Mouse (Mus musculus): ENCODE results near the gene Cldn3. TPM values are rescaled to one million over a fixed set of nuclear protein-coding genes. Genes with fewer than 3 reads are reported as not detected.
A peak's percentile ranks its signal among the peaks of the same experiment; 100 is the strongest.

Cldn3 gene
- polyA plus RNA-seq, 1 experiment from 2014 or later = 4.7 TPM

GRCm38 (mm10) chr5:135015497-135015896 is 29.5 kb downstream of the Cldn3 start:
- WGBS (ENCODE audit: insufficient replicate concordance) = 15% methylated on average over 7 of the region's 7 CpGs
- no peak; the same call in 1 of the 2 replicates for ATAC-seq (ENCODE audit: low read depth)
- no peak overlapping the region for H3K9ac ChIP-seq (ENCODE audit: low read depth, low read length)

GRCm38 (mm10) chr5:135016224-135016759 is 30.3 kb downstream of the Cldn3 start:
- no peak overlapping the region for H3K9ac ChIP-seq (ENCODE audit: low read depth, low read length)
- 39% methylated on average over 4 of the region's 4 CpGs for WGBS (ENCODE audit: insufficient replicate concordance)
- no peaks in the 10 kb centered on the region for H3K9me3 ChIP-seq (replicated peaks; ENCODE audit: control insufficient read depth, low read length)
- no peak overlapping the region for H3K4me3 ChIP-seq (ENCODE audit: low read depth, low read length)
- no peak overlapping the region for H3K27ac ChIP-seq (ENCODE audit: low read length)
- H3K36me3 ChIP-seq (ENCODE audit: control insufficient read depth, insufficient read depth) = no peaks in the 10 kb centered on the region
- no peaks in the 10 kb centered on the region for H3K27me3 ChIP-seq (ENCODE audit: control insufficient read depth, insufficient read depth, low read depth, low read length)
- no peak overlapping the region for H3K4me2 ChIP-seq (ENCODE audit: low read depth, low read length)
- no peak for ATAC-seq (ENCODE audit: low read depth)
- H3K4me1 ChIP-seq (ENCODE audit: control insufficient read depth, low read depth, low read length) = peaks cover 11% of the 10 kb centered on the region

More at GRCm38 (mm10) chr5:135015497-135015896, 29.5 kb downstream of the Cldn3 start:
- no peaks in the 10 kb centered on the region for H3K36me3 ChIP-seq (ENCODE audit: control insufficient read depth, insufficient read depth)
- H3K4me2 ChIP-seq (ENCODE audit: low read depth, low read length) = no peak overlapping the region
- H3K4me1 ChIP-seq (ENCODE audit: control insufficient read depth, low read depth, low read length) = peaks cover 16% of the 10 kb centered on the region
- no peaks in the 10 kb centered on the region for H3K27me3 ChIP-seq (ENCODE audit: control insufficient read depth, insufficient read depth, low read depth, low read length)
- no peaks in the 10 kb centered on the region for H3K9me3 ChIP-seq (replicated peaks; ENCODE audit: control insufficient read depth, low read length)
- H3K4me3 ChIP-seq (ENCODE audit: low read depth, low read length) = no peak overlapping the region
- no peak overlapping the region for H3K27ac ChIP-seq (ENCODE audit: low read length)

- H3K9ac ChIP-seq (ENCODE audit: low read depth, low read length) = no peak overlapping the region
- no peak overlapping the region for H3K27ac ChIP-seq (ENCODE audit: low read length)
- 77% methylated on average over 6 of the region's 6 CpGs for WGBS (ENCODE audit: insufficient replicate concordance)
- no peak overlapping the region for H3K4me2 ChIP-seq (ENCODE audit: low read depth, low read length)
- H3K9me3 ChIP-seq (replicated peaks; ENCODE audit: control insufficient read depth, low read length) = no peaks in the 10 kb centered on the region
- no peaks in the 10 kb centered on the region for H3K36me3 ChIP-seq (ENCODE audit: control insufficient read depth, insufficient read depth)
- H3K4me3 ChIP-seq (ENCODE audit: low read depth, low read length) = no peak overlapping the region
- no peak for ATAC-seq (ENCODE audit: low read depth)
- peaks cover 12% of the 10 kb centered on the region for H3K4me1 ChIP-seq (ENCODE audit: control insufficient read depth, low read depth, low read length)
- peaks cover 26% of the 10 kb centered on the region for H3K27me3 ChIP-seq (ENCODE audit: control insufficient read depth, insufficient read depth, low read depth, low read length)
Observed at GRCm38 (mm10) chr5:135021814-135022213, 35.8 kb downstream of the Cldn3 start.

- Histone ChIP-seq H3K9ac (ENCODE audit: low read depth, low read length) (peak within 1 kb of the TSS; percentile 51; the same call in 1 of the 2 replicates), H3K9me3 (replicated peaks; ENCODE audit: control insufficient read depth, low read length) (no peaks in the 10 kb centered on the region), H3K27me3 (ENCODE audit: control insufficient read depth, insufficient read depth, low read depth, low read length) (peaks cover 26% of the 10 kb centered on the region), H3K27ac (ENCODE audit: low read length) (no peak within 1 kb of the TSS), H3K4me2 (ENCODE audit: low read depth, low read length) (peak within 1 kb of the TSS; percentile 91), H3K4me3 (ENCODE audit: low read depth, low read length) (peak within 1 kb of the TSS; percentile 60), H3K4me1 (ENCODE audit: control insufficient read depth, low read depth, low read length) (peaks cover 12% of the 10 kb centered on the region), H3K36me3 (ENCODE audit: control insufficient read depth, insufficient read depth) (no peaks in the 10 kb centered on the region)
- under 1% methylated on average over 61 of the region's 61 CpGs for WGBS (ENCODE audit: insufficient replicate concordance)
- ATAC-seq (ENCODE audit: low read depth) = peak; percentile 81
Observed at GRCm38 (mm10) chr5:135023344-135024173, 37.5 kb downstream of the Cldn3 start, which contains the start of gene Stx1a. TSS of gene Stx1a (plus strand) at chr5:135023482.

- WGBS (ENCODE audit: insufficient replicate concordance) = 13% methylated on average over 11 of the region's 11 CpGs
- Histone ChIP-seq H3K9ac (ENCODE audit: low read depth, low read length) (no peak overlapping the region), H3K27ac (ENCODE audit: low read length) (no peak overlapping the region), H3K4me1 (ENCODE audit: control insufficient read depth, low read depth, low read length) (peaks cover 12% of the 10 kb centered on the region), H3K9me3 (replicated peaks; ENCODE audit: control insufficient read depth, low read length) (no peaks in the 10 kb centered on the region), H3K27me3 (ENCODE audit: control insufficient read depth, insufficient read depth, low read depth, low read length) (peaks cover 26% of the 10 kb centered on the region), H3K36me3 (ENCODE audit: control insufficient read depth, insufficient read depth) (no peaks in the 10 kb centered on the region), H3K4me3 (ENCODE audit: low read depth, low read length) (no peak overlapping the region), H3K4me2 (ENCODE audit: low read depth, low read length) (no peak overlapping the region)
- no peak for ATAC-seq (ENCODE audit: low read depth)
Observed at GRCm38 (mm10) chr5:135024665-135025224, 38.7 kb downstream of the Cldn3 start.

- Histone ChIP-seq H3K9me3 (replicated peaks; ENCODE audit: control insufficient read depth, low read length) (no peaks in the 10 kb centered on the region), H3K27ac (ENCODE audit: low read length) (no peak overlapping the region), H3K4me3 (ENCODE audit: low read depth, low read length) (no peak overlapping the region), H3K4me1 (ENCODE audit: control insufficient read depth, low read depth, low read length) (peaks cover 12% of the 10 kb centered on the region), H3K36me3 (ENCODE audit: control insufficient read depth, insufficient read depth) (no peaks in the 10 kb centered on the region), H3K9ac (ENCODE audit: low read depth, low read length) (no peak overlapping the region), H3K4me2 (ENCODE audit: low read depth, low read length) (no peak overlapping the region), H3K27me3 (ENCODE audit: control insufficient read depth, insufficient read depth, low read depth, low read length) (peaks cover 26% of the 10 kb centered on the region)
- 15% methylated on average over 7 of the region's 7 CpGs for WGBS (ENCODE audit: insufficient replicate concordance)
- no peak for ATAC-seq (ENCODE audit: low read depth)
Observed at GRCm38 (mm10) chr5:135025899-135026298, 39.9 kb downstream of the Cldn3 start.

GRCm38 (mm10) chr5:135029007-135029854 is 43.2 kb downstream of the Cldn3 start:
- ATAC-seq (ENCODE audit: low read depth) = peak; percentile 36; the same call in 1 of the 2 replicates
- Histone ChIP-seq H3K27me3 (ENCODE audit: control insufficient read depth, insufficient read depth, low read depth, low read length) (peaks cover 18% of the 10 kb centered on the region), H3K4me3 (ENCODE audit: low read depth, low read length) (no peak overlapping the region), H3K4me1 (ENCODE audit: control insufficient read depth, low read depth, low read length) (peaks cover 4% of the 10 kb centered on the region), H3K36me3 (ENCODE audit: control insufficient read depth, insufficient read depth) (no peaks in the 10 kb centered on the region), H3K9ac (ENCODE audit: low read depth, low read length) (no peak overlapping the region), H3K27ac (ENCODE audit: low read length) (peak overlapping the region; percentile 35), H3K4me2 (ENCODE audit: low read depth, low read length) (peak overlapping the region; percentile 39), H3K9me3 (replicated peaks; ENCODE audit: control insufficient read depth, low read length) (no peaks in the 10 kb centered on the region)
- 34% methylated on average over 18 of the region's 18 CpGs for WGBS (ENCODE audit: insufficient replicate concordance)

- Histone ChIP-seq H3K9ac (ENCODE audit: low read depth, low read length) (no peak overlapping the region), H3K4me2 (ENCODE audit: low read depth, low read length) (no peak overlapping the region), H3K36me3 (ENCODE audit: control insufficient read depth, insufficient read depth) (no peaks in the 10 kb centered on the region), H3K9me3 (replicated peaks; ENCODE audit: control insufficient read depth, low read length) (no peaks in the 10 kb centered on the region), H3K27ac (ENCODE audit: low read length) (no peak overlapping the region), H3K27me3 (ENCODE audit: control insufficient read depth, insufficient read depth, low read depth, low read length) (no peaks in the 10 kb centered on the region), H3K4me1 (ENCODE audit: control insufficient read depth, low read depth, low read length) (peaks cover 11% of the 10 kb centered on the region), H3K4me3 (ENCODE audit: low read depth, low read length) (no peak overlapping the region)
- no peak for ATAC-seq (ENCODE audit: low read depth)
- 68% methylated on average over 5 of the region's 5 CpGs for WGBS (ENCODE audit: insufficient replicate concordance)
Observed at GRCm38 (mm10) chr5:135032581-135032980, 46.6 kb downstream of the Cldn3 start.
